Mouse (Mus musculus) liver, adult 2 months (tissue): ENCODE results near the gene Batf2.

Experiments
- CTCF ChIP-seq: fragments of 200-500 bp; IDR thresholded peaks from 2 replicates; pipeline ENCODE4 v1.5.1; 2011; ENCODE audit warnings: low read depth, low read length, control low read depth
- POLR2A ChIP-seq: fragments of 200-500 bp; IDR thresholded peaks from 2 replicates; pipeline ENCODE4 v1.6.1; 2011; ENCODE audit warnings: low read length, control low read depth; ENCODE audit not compliant: insufficient read depth; ENCODE audit errors: extremely low read depth

DNA sequence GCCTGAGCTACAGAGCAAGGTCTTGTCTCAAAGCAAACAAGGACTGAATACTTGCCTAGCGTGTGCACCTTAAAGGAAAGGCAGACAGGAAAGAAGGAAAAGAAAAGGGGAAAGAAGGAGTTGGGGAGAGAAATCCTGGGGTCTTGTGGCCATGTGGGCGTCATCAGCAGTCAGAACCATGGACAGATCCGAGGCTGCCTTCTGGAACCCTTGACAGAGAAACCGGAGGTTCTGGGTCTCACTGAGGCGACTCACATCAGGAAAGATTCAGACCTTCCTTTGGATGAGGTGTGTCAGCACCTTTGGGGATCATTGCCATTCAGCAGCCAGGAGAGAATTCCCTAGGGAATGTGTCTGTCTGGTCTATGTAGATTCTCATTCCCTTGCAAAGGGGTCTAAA, 40.8 kb downstream of the Batf2 start:
- no peak for TF ChIP-seq POLR2A
- TF ChIP-seq CTCF, result no peak
